Mouse (Mus musculus): Measurements from ENCODE around the gene Mrpl4.

Gene Mrpl4

DNA sequence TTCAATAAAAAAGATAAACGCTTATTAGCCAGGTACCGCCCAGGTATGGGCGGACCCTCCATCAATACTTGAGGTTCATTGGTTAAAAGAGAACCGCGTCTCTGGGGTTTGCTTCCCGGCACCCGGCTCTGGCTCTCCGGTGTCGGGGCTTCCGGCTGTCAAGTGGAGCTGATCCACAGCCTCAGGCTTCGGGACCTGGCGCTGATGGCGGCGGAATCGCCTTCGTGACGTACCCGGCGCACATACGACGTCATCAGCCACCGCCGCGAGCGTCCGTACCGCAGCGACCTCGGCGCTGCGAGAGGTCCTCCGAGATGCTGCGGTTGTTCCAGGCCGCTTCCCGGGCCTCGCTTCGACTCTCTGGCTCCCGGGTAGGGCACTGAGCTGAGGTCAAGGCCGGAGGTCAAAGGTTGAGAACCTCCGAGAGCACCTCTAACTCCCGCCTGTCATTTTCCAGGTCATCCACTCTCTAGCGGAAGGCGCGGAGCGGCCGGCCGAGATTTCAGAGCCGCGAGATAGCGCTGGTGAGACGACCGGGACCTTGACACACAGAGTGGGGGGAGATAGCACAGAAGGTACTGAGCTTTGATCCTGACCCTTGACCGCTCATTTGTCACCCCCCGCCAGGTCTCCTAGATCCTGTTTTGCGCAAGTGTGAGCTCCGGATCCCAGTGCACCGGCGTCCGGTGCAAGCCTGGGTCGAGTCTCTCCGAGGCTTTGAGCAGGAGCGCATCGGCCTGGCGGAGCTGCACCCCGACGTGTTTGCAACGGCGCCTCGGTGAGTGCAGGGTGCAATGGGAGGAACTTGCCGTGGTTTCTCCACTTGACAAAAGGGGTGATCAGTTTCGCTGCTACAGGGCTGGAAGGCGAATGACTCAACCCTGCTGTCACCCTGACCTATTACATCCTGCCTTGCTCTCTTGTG, at the start of gene Mrpl4:
TSS of gene Mrpl4 (plus strand) at position 112 of the 925 bp plus-strand sequence.
- DNase-seq (ENCODE audit: low spot score), result peak; percentile 71

DNA sequence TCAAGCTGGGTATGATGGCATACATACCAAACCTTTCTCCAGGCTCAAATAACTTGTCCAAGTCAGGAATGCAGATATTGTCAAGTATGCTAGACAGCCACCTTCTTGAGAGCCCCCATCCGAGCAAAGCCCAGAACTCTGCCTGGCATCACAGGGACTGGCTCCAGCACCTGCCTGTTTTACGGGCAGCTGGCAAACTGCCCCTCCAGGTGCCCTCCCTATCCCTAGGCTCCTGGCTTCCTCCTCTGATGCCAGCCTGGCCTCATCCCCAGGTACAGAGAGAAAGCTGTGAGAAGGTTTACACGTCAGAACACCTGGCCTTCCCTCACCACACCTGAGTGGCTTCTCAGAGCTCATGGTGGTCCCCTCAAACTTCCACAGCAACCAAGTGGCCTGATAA, 45.5 kb upstream of the Mrpl4 start:
- no peak for DNase-seq (ENCODE audit: low spot score)

DNA sequence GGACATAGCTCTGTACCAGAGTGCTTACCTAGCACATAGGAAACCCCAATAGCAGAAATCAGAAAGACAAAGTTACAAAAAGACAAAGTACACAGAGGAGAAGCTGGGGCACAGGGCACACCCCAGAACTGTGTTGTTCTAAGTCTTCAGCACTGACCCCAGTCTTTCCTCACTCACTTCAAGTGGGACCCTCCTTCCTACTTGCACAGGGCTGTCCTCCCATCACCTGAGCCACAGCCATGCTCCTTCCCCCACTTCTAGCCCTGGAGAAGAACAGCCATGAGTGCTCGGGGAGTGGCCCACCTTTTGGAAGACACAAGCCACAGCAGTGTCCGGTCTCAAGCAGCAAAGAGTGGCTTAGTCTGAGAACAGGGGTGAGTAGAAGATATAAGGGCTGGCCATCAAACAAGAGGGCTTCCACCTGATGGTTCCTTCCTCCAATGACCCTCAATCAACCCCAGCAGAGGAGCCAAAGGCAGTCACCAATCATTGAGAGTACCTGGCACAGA, 43.1 kb upstream of the Mrpl4 start, which contains the start of gene Dnmt1:
TSS of gene Dnmt1 (minus strand) at position 459 of the 509 bp plus-strand sequence.
- no peak for DNase-seq (ENCODE audit: low spot score)

DNA sequence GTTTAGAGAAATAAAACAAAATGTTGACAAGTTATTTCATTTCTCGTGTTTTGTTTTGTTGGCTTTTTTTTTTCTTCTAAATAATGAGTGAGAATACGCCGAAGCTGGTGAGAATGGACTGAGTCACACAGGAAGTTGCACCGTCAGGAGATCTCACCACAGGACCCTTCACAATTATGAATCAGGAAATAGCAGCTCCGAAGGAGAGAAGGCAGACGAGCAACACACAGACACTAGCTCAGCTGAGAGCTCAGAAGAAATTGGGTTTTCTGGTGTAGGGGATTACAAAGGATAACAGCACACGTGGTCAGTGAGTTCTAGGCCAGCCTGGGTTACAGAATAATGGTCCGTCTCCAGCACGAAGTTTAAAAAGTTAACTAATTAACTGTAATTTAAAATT, 41.0 kb upstream of the Mrpl4 start:
- DNase-seq (ENCODE audit: low spot score), result no peak

DNA sequence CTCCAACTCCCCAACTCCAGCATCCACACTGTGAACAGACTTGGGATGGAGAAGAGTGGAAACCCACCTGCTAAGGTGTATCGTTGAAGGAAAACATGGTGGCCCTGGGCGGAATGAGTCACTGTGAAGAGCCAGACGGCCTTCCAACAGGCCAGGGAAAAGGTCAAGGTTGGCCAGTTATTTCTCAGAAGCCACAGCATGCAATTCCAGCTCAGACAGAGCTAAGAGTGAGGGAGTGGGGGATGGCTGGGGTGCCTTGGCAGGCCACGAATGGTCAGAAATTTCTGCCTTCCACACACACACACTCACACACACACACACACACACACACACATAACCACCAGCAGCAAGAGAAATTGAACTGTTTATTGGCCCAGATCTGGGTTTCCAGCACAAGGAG, 36.9 kb upstream of the Mrpl4 start:
- DNase-seq (ENCODE audit: low spot score), result no peak

DNA sequence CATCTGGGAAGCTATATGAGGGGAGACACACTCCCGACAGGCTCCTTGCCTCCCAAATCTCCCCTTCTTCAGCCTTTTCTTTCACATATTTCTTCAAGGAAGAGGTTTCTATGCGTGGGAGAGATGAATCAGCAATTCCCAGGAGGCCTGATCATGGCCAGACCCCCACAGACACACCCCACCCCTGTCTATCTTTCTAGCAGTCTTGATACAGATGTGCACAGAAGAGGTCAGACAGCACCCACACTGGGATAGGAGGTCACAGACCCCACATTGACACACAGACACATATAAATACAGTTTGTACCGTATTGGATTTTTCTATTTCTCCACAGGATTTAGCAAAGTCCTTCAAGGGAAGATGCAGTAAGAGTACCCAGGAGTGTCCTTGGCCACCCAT, 36.5 kb upstream of the Mrpl4 start:
- DNase-seq (ENCODE audit: low spot score), result no peak

DNA sequence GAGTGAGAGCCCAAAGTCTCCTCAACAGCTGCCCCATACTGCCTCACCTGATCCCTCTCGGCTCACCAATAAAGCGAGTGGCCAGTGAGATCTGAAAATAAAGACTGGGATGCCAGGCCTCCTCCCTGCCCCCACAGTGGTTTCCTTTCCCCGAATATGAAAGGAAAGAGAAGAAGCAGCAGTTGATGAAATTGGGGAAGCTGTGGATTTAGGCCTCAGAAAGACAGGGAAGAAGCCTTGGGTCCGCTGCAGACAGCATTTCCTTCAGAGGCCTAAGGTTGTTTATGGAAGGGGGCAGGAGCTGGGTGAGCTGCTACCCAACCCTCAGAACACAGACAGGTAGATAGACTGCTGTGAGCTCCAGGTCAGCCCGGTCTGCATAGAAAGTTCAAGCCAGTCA, 35.8 kb upstream of the Mrpl4 start:
- no peak for DNase-seq (ENCODE audit: low spot score)

DNA sequence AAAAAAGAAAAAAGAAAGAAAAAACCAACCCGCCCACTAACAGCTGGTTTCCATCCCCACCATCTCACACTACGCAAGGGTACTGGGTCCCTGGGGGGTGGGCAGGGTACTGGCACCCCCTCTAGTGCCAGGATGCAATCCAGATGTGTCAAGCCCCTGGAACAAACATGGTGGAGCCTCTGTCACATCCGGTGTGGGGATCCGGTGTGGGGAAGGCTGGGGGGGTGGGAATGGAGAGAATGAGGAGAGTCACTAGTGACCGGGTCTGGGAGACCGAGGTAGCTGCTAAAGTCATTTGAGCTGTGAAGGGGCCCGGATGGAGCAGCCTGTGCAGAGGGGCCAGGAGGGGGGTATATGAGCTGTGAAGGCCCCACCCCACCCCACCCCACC, 30.8 kb upstream of the Mrpl4 start:
- DNase-seq (ENCODE audit: low spot score), result no peak

DNA sequence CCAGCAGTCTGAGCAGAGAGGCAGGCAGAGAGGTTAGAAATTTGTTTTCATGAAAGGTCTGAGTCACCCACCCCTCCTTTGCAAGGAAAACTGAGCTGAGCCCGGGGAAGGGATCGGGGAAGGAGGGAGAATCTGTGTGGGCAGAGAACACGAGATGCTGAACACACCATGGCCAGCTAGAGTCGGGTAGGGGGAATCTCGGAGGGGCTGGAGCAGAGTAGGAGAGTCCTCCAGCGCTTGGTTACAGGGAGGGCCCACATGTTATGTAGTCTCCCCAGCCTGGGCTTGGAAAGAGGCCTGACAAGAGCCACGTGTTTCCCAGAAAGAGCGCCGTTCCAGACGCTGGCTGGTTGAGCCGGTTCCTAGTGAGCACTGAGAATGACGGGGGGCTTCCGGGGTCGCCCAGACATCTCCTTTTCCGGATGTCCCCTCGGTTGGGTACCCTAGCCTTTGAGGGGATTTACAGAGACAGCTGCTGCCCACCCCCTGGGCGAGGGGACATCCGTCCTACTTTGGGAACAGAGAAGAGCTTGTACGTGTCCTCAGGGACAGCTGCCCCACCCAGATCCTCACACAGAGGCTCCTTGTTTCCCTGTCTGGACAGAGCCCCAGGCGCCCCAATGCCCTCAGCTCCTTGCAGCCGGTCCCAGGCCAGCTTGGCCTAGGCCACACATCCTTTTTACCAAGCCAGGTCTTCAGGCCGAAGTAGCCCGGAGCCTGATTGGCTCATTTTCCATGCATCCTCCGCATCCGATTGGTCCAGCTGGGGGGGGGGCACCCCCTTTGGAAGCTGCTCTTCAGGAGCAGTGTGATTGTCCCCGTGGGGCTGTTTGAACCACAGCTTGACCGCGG, 30.2 kb upstream of the Mrpl4 start:
- no peak for DNase-seq (ENCODE audit: low spot score)

DNA sequence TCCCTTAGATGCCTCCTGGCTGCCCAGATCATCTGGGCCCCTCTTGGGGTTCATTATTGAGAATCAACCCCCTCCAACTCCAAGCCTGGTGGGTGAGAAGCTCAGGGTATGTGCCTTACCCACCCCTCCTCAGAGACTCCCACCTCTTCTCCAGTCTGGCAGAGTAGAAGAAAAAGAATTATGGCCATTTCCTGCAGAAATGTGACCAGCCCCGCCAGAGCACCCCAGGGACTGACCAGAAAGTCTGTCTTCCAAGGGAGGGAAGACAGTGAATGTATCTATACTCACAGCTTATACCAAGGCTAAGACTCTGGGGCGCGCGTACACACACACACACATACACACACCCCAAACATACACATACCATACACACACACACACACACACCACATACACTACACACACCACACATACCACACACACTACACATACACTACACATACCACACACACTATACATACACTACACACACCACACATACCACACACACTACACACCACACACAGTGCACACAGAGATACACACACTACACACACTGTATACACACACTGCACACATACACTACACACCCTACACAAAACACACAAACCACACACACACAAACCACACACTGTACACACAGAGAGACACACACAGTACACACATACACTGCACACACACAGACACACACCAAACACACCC, 29.4 kb upstream of the Mrpl4 start:
- no peak for DNase-seq (ENCODE audit: low spot score)

DNA sequence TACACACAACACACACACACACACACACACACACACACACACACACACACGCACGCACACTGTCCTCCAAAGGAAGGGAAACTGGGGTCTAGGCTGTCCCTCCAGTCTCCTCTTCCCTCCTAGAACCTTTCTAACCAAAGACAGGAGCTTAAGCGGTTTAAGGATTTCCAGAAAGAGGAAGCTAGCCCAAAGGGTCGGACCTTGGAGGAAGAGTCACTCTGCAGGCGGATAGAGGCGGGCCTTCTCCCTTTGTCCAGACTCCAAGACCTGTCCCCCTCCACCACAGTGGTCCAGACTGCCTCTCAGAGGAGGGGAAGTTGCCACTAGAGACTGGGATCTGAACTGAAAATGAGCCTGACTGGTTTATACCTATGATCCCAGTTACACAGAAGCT, 28.9 kb upstream of the Mrpl4 start:
- DNase-seq (ENCODE audit: low spot score), result no peak

DNA sequence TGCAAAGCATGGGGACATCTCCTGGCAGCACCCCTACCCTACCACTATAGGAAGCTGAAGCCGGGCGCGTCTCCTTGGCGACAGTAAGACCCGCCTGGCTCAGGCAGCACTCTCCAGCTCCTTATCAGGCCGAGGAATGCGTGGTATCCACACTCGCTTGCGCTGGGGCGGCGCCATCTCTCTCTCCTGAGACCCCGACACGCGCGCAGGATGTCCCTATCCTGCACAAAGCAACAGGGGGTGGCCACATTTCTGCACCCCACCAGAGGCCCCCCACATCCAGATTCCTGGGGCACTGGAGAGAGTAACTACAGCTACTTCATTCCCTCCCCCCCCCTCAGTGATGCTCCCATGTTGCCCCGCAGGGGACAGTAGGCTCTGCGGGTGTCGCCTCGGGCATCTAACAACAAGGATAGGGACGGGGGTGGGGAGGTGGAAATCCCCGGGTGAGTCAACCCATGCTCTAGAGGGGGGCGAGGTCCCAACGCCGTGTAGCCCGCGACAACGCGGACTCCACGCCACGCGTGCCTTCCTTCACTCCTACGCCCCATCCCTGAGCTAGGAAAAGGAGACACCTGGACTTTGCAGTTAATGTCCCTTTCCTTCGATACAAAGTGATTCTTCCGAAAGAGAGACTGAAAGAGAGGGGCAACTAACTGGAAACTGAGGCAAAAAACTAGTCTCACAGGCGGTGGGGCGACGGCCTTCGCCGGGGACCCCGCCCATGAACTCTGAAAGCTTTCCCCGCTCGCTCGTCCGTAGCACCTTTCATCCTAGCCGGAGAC, 26.9 kb upstream of the Mrpl4 start:
- no peak for DNase-seq (ENCODE audit: low spot score)

DNA sequence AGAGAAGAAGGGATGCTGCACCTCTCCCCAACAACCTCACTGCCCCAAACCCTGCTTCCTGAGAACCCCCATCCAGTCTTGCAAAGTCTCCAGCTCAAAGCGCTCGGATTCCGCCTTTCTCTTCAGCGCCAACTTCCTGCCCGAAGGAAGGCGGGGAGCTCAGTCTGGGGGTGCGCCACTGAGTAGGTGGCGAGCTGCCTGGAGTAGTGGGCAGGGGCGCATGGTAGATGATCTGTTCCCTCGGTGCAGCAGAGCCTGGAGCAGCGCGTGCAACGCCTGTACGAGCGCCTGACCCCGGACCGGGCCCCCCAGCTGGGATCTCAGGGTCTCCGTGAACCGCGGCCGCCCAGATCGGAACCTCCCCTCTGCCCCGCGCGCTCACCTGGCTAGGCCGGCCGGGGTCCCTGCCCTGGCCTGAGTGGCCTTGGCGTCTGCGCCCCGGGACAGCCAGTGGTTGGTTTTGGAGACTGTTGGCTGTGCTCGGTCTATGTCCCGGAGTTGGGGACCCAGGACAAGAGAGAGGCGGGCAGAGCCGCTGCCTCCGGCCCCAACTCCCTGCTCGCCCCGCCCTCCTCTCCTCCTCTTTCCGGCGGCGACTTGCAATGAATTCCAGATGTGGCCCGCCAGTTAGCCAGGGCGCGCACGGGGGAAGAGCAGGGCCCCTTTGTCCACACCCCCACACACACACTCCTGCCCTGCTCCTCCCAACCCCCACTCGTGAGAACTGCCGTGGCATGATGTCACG, 26.1 kb upstream of the Mrpl4 start, which contains the start of gene S1pr2:
TSS of gene S1pr2 (minus strand) at position 566 of the 745 bp plus-strand sequence.
- DNase-seq (ENCODE audit: low spot score), result peak; percentile 71

DNA sequence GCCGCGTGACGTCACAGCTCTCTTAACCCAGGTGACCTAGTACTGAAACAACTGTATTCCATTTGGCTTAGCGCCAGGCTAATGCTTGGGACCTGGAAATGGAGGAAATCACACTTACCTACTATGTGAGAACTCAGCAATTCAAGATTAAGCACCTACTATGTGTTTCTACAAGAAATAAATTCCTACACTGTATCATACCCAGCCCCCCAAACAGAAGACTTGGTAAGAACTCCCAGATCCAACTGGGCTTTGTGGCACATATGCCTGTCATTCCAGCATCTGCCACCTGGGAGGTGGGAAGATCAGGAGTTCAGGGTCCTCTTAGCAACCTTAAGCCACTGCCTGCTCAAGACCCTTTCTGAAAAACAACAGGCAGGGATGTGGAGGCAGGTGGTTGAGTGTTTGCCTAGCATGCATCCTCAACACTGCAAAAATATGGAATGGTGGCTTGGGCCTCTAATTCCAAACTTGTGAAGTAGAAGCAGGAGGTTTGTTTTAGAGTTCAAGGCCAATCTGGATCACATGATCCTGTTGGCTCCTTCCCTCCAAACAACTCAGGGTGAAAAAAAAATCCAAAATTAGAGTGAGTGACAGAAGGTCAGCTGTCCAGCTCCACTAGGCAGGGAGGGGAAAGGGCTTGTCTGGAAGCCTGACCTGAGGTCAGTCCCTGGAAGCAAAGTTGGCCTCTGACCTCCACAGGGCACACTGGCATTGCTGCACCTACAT, 25.4 kb upstream of the Mrpl4 start:
- DNase-seq (ENCODE audit: low spot score), result no peak

DNA sequence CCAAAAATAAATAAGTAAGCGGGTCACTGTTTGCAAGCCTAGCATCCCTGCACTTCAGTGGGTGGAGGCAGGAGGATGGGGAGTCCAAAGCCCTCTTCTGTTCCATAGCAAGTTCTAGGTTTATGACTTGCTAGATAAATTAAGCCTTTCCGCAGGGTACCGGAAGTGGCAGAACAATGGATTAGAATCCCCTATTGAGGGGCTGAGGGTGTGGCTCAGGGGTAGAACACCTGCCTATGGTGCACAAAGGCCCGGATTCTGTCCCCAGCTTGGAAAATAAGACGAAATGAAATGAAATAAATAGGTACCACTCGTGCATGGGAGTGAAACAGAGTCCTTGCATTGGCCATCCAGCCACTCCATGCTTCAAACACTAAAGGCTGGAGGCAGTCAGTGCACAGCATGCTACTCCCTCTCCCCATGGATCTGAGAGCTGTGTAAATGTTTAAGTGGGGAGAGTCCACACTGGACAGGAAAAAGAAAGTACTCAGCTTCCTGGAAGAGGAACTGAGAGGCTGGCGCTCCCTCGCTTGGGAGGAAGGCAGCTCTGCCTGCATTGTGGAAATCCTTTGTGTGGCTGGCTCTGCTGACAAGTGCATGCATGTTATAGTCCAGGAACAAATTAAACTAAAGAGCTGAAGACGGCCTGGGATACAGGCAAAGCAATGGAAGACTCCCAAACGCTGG, 24.0 kb upstream of the Mrpl4 start:
- DNase-seq (ENCODE audit: low spot score), result no peak

DNA sequence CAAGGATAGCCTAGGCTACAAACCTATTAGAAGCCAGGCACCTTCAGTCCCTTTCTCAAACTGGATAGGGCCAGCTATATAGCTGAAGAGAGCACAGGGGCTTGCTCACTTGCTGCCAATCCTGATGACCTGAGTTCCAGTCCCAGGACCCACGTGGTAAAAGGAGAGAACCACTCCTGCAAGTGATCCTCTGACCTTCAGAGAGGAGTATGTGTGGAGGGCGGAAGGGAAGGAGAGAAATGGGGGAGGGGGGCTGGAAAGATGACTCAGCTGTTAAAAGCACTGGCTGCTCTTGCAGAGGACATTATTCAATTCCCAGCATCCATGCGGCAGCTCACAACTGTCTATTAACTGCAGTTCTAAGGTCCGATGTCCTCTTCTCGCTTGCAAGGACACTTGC, 23.4 kb upstream of the Mrpl4 start:
- no peak for DNase-seq (ENCODE audit: low spot score)

DNA sequence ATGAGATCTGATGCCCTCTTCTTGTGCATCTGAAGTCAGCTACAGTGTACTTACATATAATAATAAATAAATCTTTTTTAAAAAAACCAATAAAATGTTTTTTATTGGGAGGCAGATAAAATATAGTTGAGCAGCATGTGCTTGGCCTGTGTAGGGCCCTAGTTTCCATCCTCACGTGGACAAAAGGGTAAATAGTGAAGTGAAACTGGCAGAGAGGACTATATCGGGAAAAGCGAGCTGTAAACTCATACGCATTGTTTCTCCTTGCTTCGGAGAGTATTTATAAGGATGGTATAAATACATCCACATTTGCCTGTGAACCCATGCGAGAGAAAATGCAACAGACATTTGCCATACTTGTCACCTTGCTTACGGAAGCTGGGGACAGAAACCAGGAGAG, 22.8 kb upstream of the Mrpl4 start:
- no peak for DNase-seq (ENCODE audit: low spot score)

DNA sequence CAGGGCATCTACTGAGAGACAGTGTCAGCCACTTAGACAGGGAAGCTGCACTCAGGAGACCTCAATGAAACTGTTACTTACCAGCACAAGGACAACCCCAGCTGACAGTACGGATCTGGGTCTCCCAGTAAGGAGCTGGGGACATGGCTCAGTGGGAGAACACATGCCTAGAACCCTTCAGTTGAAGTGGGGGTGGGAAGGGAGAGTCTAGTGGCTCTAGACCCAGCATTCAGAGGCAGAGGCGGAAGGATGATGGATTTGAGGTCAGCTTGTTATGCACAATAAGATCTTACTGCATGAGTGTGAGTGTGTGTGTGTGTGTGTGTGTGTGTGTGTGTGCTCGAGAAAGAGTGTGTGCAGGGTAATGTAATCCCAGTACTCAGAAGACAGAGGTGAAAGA, 20.4 kb upstream of the Mrpl4 start:
- no peak for DNase-seq (ENCODE audit: low spot score)

DNA sequence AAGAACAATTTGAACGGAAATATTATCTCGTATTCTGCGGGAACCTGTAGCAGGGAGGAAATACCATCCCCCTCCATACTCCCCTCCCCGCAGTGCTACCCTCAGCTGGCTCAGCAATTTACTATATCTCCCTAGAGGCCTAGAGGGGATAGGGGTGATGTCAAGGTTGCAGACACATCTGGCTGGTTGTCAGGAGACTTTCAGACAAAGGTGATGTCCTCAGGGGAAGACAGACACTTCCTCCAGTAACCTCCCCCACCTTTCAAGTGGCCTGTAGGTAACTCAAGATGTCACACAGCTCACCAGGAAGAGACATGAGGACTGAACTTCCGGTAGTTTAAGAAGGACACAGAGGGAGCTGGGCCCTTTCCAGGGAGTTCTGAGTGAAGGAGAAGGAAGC, 19.4 kb upstream of the Mrpl4 start:
- DNase-seq (ENCODE audit: low spot score), result no peak

Measured in ovary, postnatal 10 days (tissue).